8 mouse cellular contexts compared by ENCODE assay signal in genomic region chr10:80621940-80622660, GRCm38 (mm10). TPM values are rescaled to one million over a fixed set of nuclear protein-coding genes. Genes with fewer than 3 reads are reported as not detected.
DNase-seq lines count a peak whose midpoint lies in the region; ATAC-seq lines count a peak whose summit lies in the region.

No protein-coding gene starts in this region.

- 0 out of 2 replicates have a peak, but pooled peaks cover 4% of the 10 kb centered on the region for H3K36me3 ChIP-seq in forebrain, embryonic 14.5 days (ENCODE audit: control insufficient read depth, insufficient read depth, low read length)
- no peaks in the 10 kb centered on the region for H3K36me3 ChIP-seq in neural tube, embryonic 15.5 days

- peak overlapping the region; percentile 96 for H3K27ac ChIP-seq in forebrain, embryonic 14.5 days (ENCODE audit: low read depth, low read length)
- peak overlapping the region; percentile 93 for H3K27ac ChIP-seq in neural tube, embryonic 15.5 days (replicated peaks)

- no peaks in the 10 kb centered on the region for H3K9me3 ChIP-seq in forebrain, embryonic 14.5 days (replicated peaks; ENCODE audit: control insufficient read depth, low read length)
- H3K9me3 ChIP-seq in neural tube, embryonic 15.5 days (replicated peaks), result no peaks in the 10 kb centered on the region

- H3K27me3 ChIP-seq in forebrain, embryonic 14.5 days (replicated peaks; ENCODE audit: control insufficient read depth, insufficient read depth, low read length), result no peaks in the 10 kb centered on the region
- no peaks in the 10 kb centered on the region for H3K27me3 ChIP-seq in neural tube, embryonic 15.5 days (replicated peaks)

- peak overlapping the region; percentile 99 for H3K4me2 ChIP-seq in forebrain, embryonic 14.5 days (ENCODE audit: low read length)
- H3K4me2 ChIP-seq in neural tube, embryonic 15.5 days, result peak overlapping the region; percentile 69

- H3K4me1 ChIP-seq in forebrain, embryonic 14.5 days (ENCODE audit: control insufficient read depth, insufficient read depth, low read length), result peaks cover 14% of the 10 kb centered on the region
- peaks cover 43% of the 10 kb centered on the region for H3K4me1 ChIP-seq in neural tube, embryonic 15.5 days

- H3K9ac ChIP-seq in forebrain, embryonic 14.5 days (ENCODE audit: low read length), result peak overlapping the region; percentile 60
- peak overlapping the region; percentile 51 for H3K9ac ChIP-seq in neural tube, embryonic 15.5 days (replicated peaks)

- under 1% methylated on average over 64 of the region's 64 CpGs for WGBS in forebrain, embryonic 14.5 days
- under 1% methylated on average over 64 of the region's 64 CpGs for WGBS in neural tube, embryonic 15.5 days

- ATAC-seq in forebrain, embryonic 14.5 days, result peak; percentile 97
- peak; percentile 96 for ATAC-seq in neural tube, embryonic 15.5 days (ENCODE audit: low FRiP score)

- intact Hi-C loops in heart, postnatal 14 days (cut with DNase I), result loop anchor here (5.0 kb wide), 1 partner anchor 35 kb away; the partner anchor contains the start of gene Btbd2

- peak; percentile 100 for DNase-seq in ES-CJ7 (ENCODE audit: low read depth, low spot score)
- DNase-seq in cerebellum, adult 11 months, result peak; percentile 100
- DNase-seq in forebrain, embryonic 14.5 days (ENCODE audit: low spot score), result peak; percentile 100
- DNase-seq in heart, postnatal 14 days, result peak; percentile 99
- peak; percentile 100 for DNase-seq in layer of hippocampus, adult 11-12 months (ENCODE audit: low spot score)
- DNase-seq in lung, adult 18-20 months, result peak; percentile 99
- DNase-seq in testis, postnatal 14 days (ENCODE audit: low spot score), result peak; percentile 100

- peak overlapping the region; percentile 90 for H3K4me3 ChIP-seq in forebrain, embryonic 14.5 days (ENCODE audit: low read depth, low read length)
- H3K4me3 ChIP-seq in neural tube, embryonic 15.5 days (replicated peaks), result peak overlapping the region; percentile 86

RNA-seq across cellular contexts. Expression of gene Csnk1g2, which starts 0.5 kb away (rescaled TPM):
- polyA plus RNA-seq in forebrain, embryonic 14.5 days (2014; fragmentation: Nextera tagmentation; extraction: Ambion mirVana), result 35.9 and 49.2 TPM in 2 replicates
- total RNA-seq in heart, postnatal 14 days (2021), result 100 to 1,000 TPM; 123 to 131 TPM
- polyA plus RNA-seq in neural tube, embryonic 15.5 days (2015; fragmentation: Nextera tagmentation; extraction: Ambion mirVana), result 106 and 118 TPM in 2 replicates

RNA-seq across cellular contexts. Expression of gene Gm49322, which starts 16.3 kb away (rescaled TPM):
- 1.1 and 1.6 TPM in 2 replicates for polyA plus RNA-seq in forebrain, embryonic 14.5 days (2014; fragmentation: Nextera tagmentation; extraction: Ambion mirVana)
- total RNA-seq in heart, postnatal 14 days (2021), result under 1 TPM; 0.55 to 0.71 TPM
- polyA plus RNA-seq in neural tube, embryonic 15.5 days (2015; fragmentation: Nextera tagmentation; extraction: Ambion mirVana), result 3.0 and 3.2 TPM in 2 replicates

RNA-seq across cellular contexts. Expression of gene Adat3, which starts 19.4 kb away (rescaled TPM):
- 3.6 and 7.4 TPM in 2 replicates for polyA plus RNA-seq in forebrain, embryonic 14.5 days (2014; fragmentation: Nextera tagmentation; extraction: Ambion mirVana)
- 1 to 10 TPM; 1.6 to 1.8 TPM for total RNA-seq in heart, postnatal 14 days (2021)
- 5.0 and 7.0 TPM in 2 replicates for polyA plus RNA-seq in neural tube, embryonic 15.5 days (2015; fragmentation: Nextera tagmentation; extraction: Ambion mirVana)

RNA-seq across cellular contexts. Expression of gene Scamp4, which starts 19.4 kb away (rescaled TPM):
- polyA plus RNA-seq in forebrain, embryonic 14.5 days (2014; fragmentation: Nextera tagmentation; extraction: Ambion mirVana), result 57.7 and 61.9 TPM in 2 replicates
- total RNA-seq in heart, postnatal 14 days (2021), result 10 to 100 TPM; 19.8 to 23.5 TPM
- 68.2 and 79.8 TPM in 2 replicates for polyA plus RNA-seq in neural tube, embryonic 15.5 days (2015; fragmentation: Nextera tagmentation; extraction: Ambion mirVana)

RNA-seq across cellular contexts. Expression of gene Abhd17a, which starts 32.0 kb away (rescaled TPM):
- polyA plus RNA-seq in forebrain, embryonic 14.5 days (2014; fragmentation: Nextera tagmentation; extraction: Ambion mirVana), result 118 and 126 TPM in 2 replicates
- 10 to 100 TPM; 73.0 to 75.1 TPM for total RNA-seq in heart, postnatal 14 days (2021)
- 148 and 152 TPM in 2 replicates for polyA plus RNA-seq in neural tube, embryonic 15.5 days (2015; fragmentation: Nextera tagmentation; extraction: Ambion mirVana)

Comparison
In these comparisons a context has a peak if more than half of its experiments do, and no peak if none do; other contexts are left out.
1. Peak in every context shown above with its lines: DNase-seq, ATAC-seq, H3K4me3 ChIP-seq and H3K27ac ChIP-seq.